Mouse (Mus musculus) kidney, embryonic 14.5 days (tissue): ENCODE measurements around the gene Gpr107. TPM values are rescaled to one million over a fixed set of nuclear protein-coding genes. Genes with fewer than 3 reads are reported as not detected.
A peak's percentile ranks its signal among the peaks of the same experiment; 100 is the strongest.

ENCODE experiments used
- ATAC-seq: fragments of 200-750 bp; cut with Nextera tagmentation; 2 replicates; pipeline ENCODE4 v1.8.0; 2017; ENCODE audit warnings: moderate number of reproducible peaks, mild to moderate bottlenecking, moderate TSS enrichment, moderate library complexity; ENCODE audit not compliant: low FRiP score, low TSS enrichment
- H3K27ac ChIP-seq: fragments of 300-500 bp; sonication (generic); 2 replicates; pipeline ENCODE4 v1.5.1; 2014; ENCODE audit warnings: low read depth, mild to moderate bottlenecking, low read length, moderate library complexity, mixed read lengths
- H3K27me3 ChIP-seq: fragments of 300-500 bp; sonication (generic); 2 replicates; pipeline ENCODE4 v1.6.1; 2014; ENCODE audit warnings: mild to moderate bottlenecking, low read length; ENCODE audit not compliant: control insufficient read depth, insufficient read depth
- H3K36me3 ChIP-seq: fragments of 300-500 bp; sonication (generic); 2 replicates; pipeline ENCODE4 v1.6.1; 2014; ENCODE audit warnings: low read length, mixed read lengths; ENCODE audit not compliant: control insufficient read depth, insufficient read depth
- H3K4me1 ChIP-seq: fragments of 300-500 bp; sonication (generic); 2 replicates; pipeline ENCODE4 v1.6.1; 2014; ENCODE audit warnings: low read length, mixed read lengths; ENCODE audit not compliant: control insufficient read depth, insufficient read depth
- H3K4me2 ChIP-seq: fragments of 300-500 bp; sonication (generic); replicated peaks from 2 replicates; pipeline ENCODE4 v1.6.1; 2014; ENCODE audit warnings: low read depth, mild to moderate bottlenecking, low read length
- H3K4me3 ChIP-seq: fragments of 300-500 bp; sonication (generic); 2 replicates; pipeline ENCODE4 v1.5.1; 2014; ENCODE audit warnings: mild to moderate bottlenecking, low read length
- H3K9ac ChIP-seq: fragments of 300-500 bp; sonication (generic); 2 replicates; pipeline ENCODE4 v1.6.1; 2014; ENCODE audit warnings: low read depth, mild to moderate bottlenecking, low read length, moderate library complexity
- H3K9me3 ChIP-seq: fragments of 300-500 bp; sonication (generic); 2 replicates; pipeline ENCODE4 v1.6.1; 2016; ENCODE audit warnings: low read length; ENCODE audit not compliant: control insufficient read depth
- WGBS: fragments of 180-500 bp; shearing (Covaris S2); extraction: QIAGEN DNeasy Blood & Tissue Kit; methylation state at CpG from one replicate; pipeline ENCODE4 v1.1.7; 2014; 5-methylcytosine and 5-hydroxymethylcytosine counted together
- polyA plus RNA-seq: library from polyadenylated mRNA; unstranded; fragments of >200 nt; fragmentation: Nextera tagmentation; extraction: Ambion mirVana; gene quantifications from 2 replicates; pipeline ENCODE4 v1.2.1, GENCODE M21; 2014

The Gpr107 gene
- polyA plus RNA-seq, 1 experiment from 2014 or later = 27.5 TPM

GRCm38 (mm10) chr2:31133981-31134380, 18.1 kb upstream of the Gpr107 start:
- Histone ChIP-seq H3K27me3 (no peaks in the 10 kb centered on the region), H3K4me1 (peaks cover 38% of the 10 kb centered on the region), H3K9ac (no peak overlapping the region), H3K4me3 (no peak overlapping the region), H3K4me2 (no peak overlapping the region), H3K27ac (no peak overlapping the region), H3K36me3 (no peaks in the 10 kb centered on the region), H3K9me3 (no peaks in the 10 kb centered on the region)
- WGBS = 64% methylated on average over 3 of the region's 4 CpGs
- ATAC-seq = no peak

GRCm38 (mm10) chr2:31135512-31135931, 16.6 kb upstream of the Gpr107 start:
- Histone ChIP-seq H3K9ac (no peak overlapping the region), H3K27ac (no peak overlapping the region), H3K4me3 (no peak overlapping the region), H3K36me3 (no peaks in the 10 kb centered on the region), H3K9me3 (no peaks in the 10 kb centered on the region), H3K27me3 (no peaks in the 10 kb centered on the region), H3K4me1 (peaks cover 37% of the 10 kb centered on the region), H3K4me2 (no peak overlapping the region)
- no peak for ATAC-seq
- WGBS = 24% methylated on average over 13 of the region's 13 CpGs

- Histone ChIP-seq H3K9ac (no peak overlapping the region), H3K4me2 (no peak overlapping the region), H3K9me3 (no peaks in the 10 kb centered on the region), H3K36me3 (no peaks in the 10 kb centered on the region), H3K27me3 (no peaks in the 10 kb centered on the region), H3K4me1 (peaks cover 32% of the 10 kb centered on the region), H3K4me3 (no peak overlapping the region), H3K27ac (no peak overlapping the region)
- no peak for ATAC-seq
- WGBS = 36% methylated on average over 12 of the region's 13 CpGs
Observed at GRCm38 (mm10) chr2:31136338-31136737, 15.8 kb upstream of the Gpr107 start.

- H3K4me1 ChIP-seq = peaks cover 28% of the 10 kb centered on the region
- no peak for ATAC-seq
- no peak overlapping the region for H3K4me2 ChIP-seq
- no peaks in the 10 kb centered on the region for H3K9me3 ChIP-seq
- H3K4me3 ChIP-seq = no peak overlapping the region
- no peaks in the 10 kb centered on the region for H3K36me3 ChIP-seq
- H3K27ac ChIP-seq = no peak overlapping the region
- no peaks in the 10 kb centered on the region for H3K27me3 ChIP-seq
- 77% methylated on average over 14 of the region's 14 CpGs for WGBS
- H3K9ac ChIP-seq = no peak overlapping the region
Observed at GRCm38 (mm10) chr2:31137018-31137590, 15.0 kb upstream of the Gpr107 start.

- 86% methylated on average over 10 of the region's 10 CpGs for WGBS
- Histone ChIP-seq H3K27ac (no peak overlapping the region), H3K4me1 (peaks cover 16% of the 10 kb centered on the region; the same call in 1 of the 2 replicates), H3K4me2 (no peak overlapping the region), H3K27me3 (no peaks in the 10 kb centered on the region), H3K36me3 (no peaks in the 10 kb centered on the region), H3K9ac (no peak overlapping the region), H3K4me3 (no peak overlapping the region), H3K9me3 (no peaks in the 10 kb centered on the region)
- no peak for ATAC-seq
Observed at GRCm38 (mm10) chr2:31139174-31139632, 12.9 kb upstream of the Gpr107 start.

GRCm38 (mm10) chr2:31139991-31140771, 11.9 kb upstream of the Gpr107 start:
- no peak overlapping the region; the same call in 1 of the 2 replicates for H3K9ac ChIP-seq
- H3K4me1 ChIP-seq = peaks cover 14% of the 10 kb centered on the region; the same call in 1 of the 2 replicates
- peak overlapping the region; percentile 90 for H3K4me2 ChIP-seq
- H3K27ac ChIP-seq = no peak overlapping the region
- H3K36me3 ChIP-seq = no peaks in the 10 kb centered on the region
- 79% methylated on average over 12 of the region's 12 CpGs for WGBS
- no peak for ATAC-seq
- H3K9me3 ChIP-seq = no peaks in the 10 kb centered on the region
- no peaks in the 10 kb centered on the region for H3K27me3 ChIP-seq
- H3K4me3 ChIP-seq = peak overlapping the region; percentile 88; the same call in 1 of the 2 replicates

- ATAC-seq = no peak
- peak overlapping the region; percentile 90 for H3K4me2 ChIP-seq
Observed at GRCm38 (mm10) chr2:31140772-31141073, 11.4 kb upstream of the Gpr107 start.

GRCm38 (mm10) chr2:31141074-31141866, 10.8 kb upstream of the Gpr107 start:
- Histone ChIP-seq H3K9ac (peak overlapping the region; percentile 84), H3K9me3 (no peaks in the 10 kb centered on the region), H3K27ac (peak overlapping the region; percentile 75), H3K4me2 (peak overlapping the region; percentile 90), H3K27me3 (no peaks in the 10 kb centered on the region), H3K4me3 (peak overlapping the region; percentile 88), H3K4me1 (0 out of 2 replicates have a peak, but pooled peaks cover 5% of the 10 kb centered on the region), H3K36me3 (peaks cover under 1% of the 10 kb centered on the region; the same call in 1 of the 2 replicates)
- ATAC-seq = peak; percentile 65
- under 1% methylated on average over 64 of the region's 78 CpGs for WGBS

More at GRCm38 (mm10) chr2:31140772-31141073, 11.4 kb upstream of the Gpr107 start:
- 0 out of 2 replicates have a peak, but pooled peaks cover 9% of the 10 kb centered on the region for H3K4me1 ChIP-seq
- H3K36me3 ChIP-seq = no peaks in the 10 kb centered on the region
- no peak overlapping the region for H3K27ac ChIP-seq
- H3K9me3 ChIP-seq = no peaks in the 10 kb centered on the region
- H3K4me3 ChIP-seq = peak overlapping the region; percentile 88
- peak overlapping the region; percentile 84 for H3K9ac ChIP-seq
- H3K27me3 ChIP-seq = no peaks in the 10 kb centered on the region
- WGBS = 5% methylated on average over 10 of the region's 10 CpGs
